Mouse (Mus musculus) liver, embryonic 14.5 days (tissue): ENCODE results near the gene Polh. TPM values are rescaled to one million over a fixed set of nuclear protein-coding genes. Genes with fewer than 3 reads are reported as not detected.
A peak's percentile ranks its signal among the peaks of the same experiment; 100 is the strongest.

Experiments
- ATAC-seq: fragments of 200-750 bp; cut with Nextera tagmentation; 2 replicates; pipeline ENCODE4 v1.8.0; 2017; ENCODE audit warnings: moderate number of reproducible peaks, mild to moderate bottlenecking, moderate library complexity; ENCODE audit not compliant: insufficient read depth
- DNase-seq, 3 experiments: peaks; one replicate each; pipeline ENCODE4 v3.0.0-alpha.2; 2012 to 2013; ENCODE audit warnings: low read depth in 3 of 3, low spot score in 3 of 3
- H3K27ac ChIP-seq: fragments of 300-500 bp; sonication (generic); 2 replicates; pipeline ENCODE4 v1.5.1; 2014; ENCODE audit warnings: moderate library complexity, mild to moderate bottlenecking, control low read depth, inconsistent platforms
- H3K27me3 ChIP-seq: fragments of 300-500 bp; sonication (generic); 2 replicates; pipeline ENCODE4 v1.6.1; 2014; ENCODE audit warnings: mild to moderate bottlenecking, low read length, moderate library complexity; ENCODE audit not compliant: control insufficient read depth, insufficient read depth
- H3K36me3 ChIP-seq: fragments of 300-500 bp; sonication (generic); replicated peaks from 2 replicates; pipeline ENCODE4 v1.6.1; 2014; ENCODE audit warnings: low read depth; ENCODE audit not compliant: control insufficient read depth, insufficient read depth
- H3K4me1 ChIP-seq, 2 experiments: fragments of 200-500 bp in 1 of 2; fragments of 300-500 bp in 1 of 2; sonication (generic) in 1 of 2; replicated peaks; 2 replicates each; pipeline ENCODE4 v1.6.1; 2012 to 2014; ENCODE audit warnings: antibody characterized with exemption in 1 of 2, inconsistent platforms in 1 of 2, low read length in 1 of 2; ENCODE audit not compliant: control insufficient read depth in 2 of 2, insufficient read depth in 2 of 2
- H3K4me2 ChIP-seq: fragments of 300-500 bp; sonication (generic); 2 replicates; pipeline ENCODE4 v1.6.1; 2014; ENCODE audit warnings: low read depth, mild to moderate bottlenecking, control low read depth, moderate library complexity
- H3K4me3 ChIP-seq, 2 experiments: fragments of 200-500 bp in 1 of 2; fragments of 300-500 bp in 1 of 2; sonication (generic) in 1 of 2; 2 replicates each; pipeline ENCODE4 v1.5.1; 2012 to 2014; ENCODE audit warnings: low read depth in 2 of 2, low read length in 2 of 2, mild to moderate bottlenecking in 2 of 2, control low read depth in 1 of 2, inconsistent platforms in 1 of 2, moderate library complexity in 1 of 2; ENCODE audit not compliant: insufficient read depth in 1 of 2
- H3K9ac ChIP-seq: fragments of 300-500 bp; sonication (generic); replicated peaks from 2 replicates; pipeline ENCODE4 v1.6.1; 2014; ENCODE audit warnings: mild to moderate bottlenecking, control low read depth, moderate library complexity
- H3K9me3 ChIP-seq: fragments of 300-500 bp; sonication (generic); 2 replicates; pipeline ENCODE4 v1.6.1; 2016; ENCODE audit warnings: low read length, mixed read lengths; ENCODE audit not compliant: control insufficient read depth
- CTCF ChIP-seq: IDR thresholded peaks from 2 replicates; pipeline ENCODE4 v1.5.1; 2016; ENCODE audit warnings: antibody characterized with exemption, low read depth, control low read depth
- EP300 ChIP-seq: IDR thresholded peaks from 2 replicates; pipeline ENCODE4 v1.6.1; 2016; ENCODE audit warnings: antibody characterized with exemption, low read depth
- WGBS: fragments of 180-500 bp; shearing (Covaris S2); extraction: QIAGEN DNeasy Blood & Tissue Kit; methylation state at CpG from one replicate; pipeline ENCODE4 v1.1.7; 2014; ENCODE audit not compliant: insufficient replicate concordance; 5-methylcytosine and 5-hydroxymethylcytosine counted together
- polyA plus RNA-seq, 2 experiments: library from polyadenylated mRNA; depleted of rRNA in 1 of 2; stranded (reverse) in 1 of 2; unstranded in 1 of 2; fragments of >200 nt; fragmentation: Nextera tagmentation in 1 of 2; extraction: Ambion mirVana in 1 of 2; gene quantifications; 2 replicates each; pipeline versions ENCODE4 v1.2.1 to v1.2.3; 2012 to 2014

Polh gene
- polyA plus RNA-seq, 2 experiments, result 7.8 to 9.7 TPM

GRCm38 (mm10) chr17:46237480-46237879, 35.0 kb upstream of the Polh start:
- no peak overlapping the region for H3K4me3 ChIP-seq
- H3K9ac ChIP-seq, result no peak overlapping the region
- H3K4me2 ChIP-seq, result no peak overlapping the region
- H3K36me3 ChIP-seq, result peaks cover 55% of the 10 kb centered on the region
- no peak for DNase-seq
- no peaks in the 10 kb centered on the region for H3K9me3 ChIP-seq
- 59% methylated on average over 5 of the region's 5 CpGs for WGBS
- ATAC-seq, result 0 out of 2 replicates have a peak, but pooled peaks have one; percentile 8
- no peak overlapping the region for H3K27ac ChIP-seq
- H3K4me1 ChIP-seq, result peaks cover 11 to 13% of the 10 kb centered on the region in 2 experiments
- TF ChIP-seq CTCF, result no peak
- no peak for TF ChIP-seq EP300
- H3K27me3 ChIP-seq, result no peaks in the 10 kb centered on the region

- no peak overlapping the region for H3K27ac ChIP-seq
- peaks cover 51% of the 10 kb centered on the region for H3K36me3 ChIP-seq
- DNase-seq (peak in 1 of 3 experiments; percentile 50), ATAC-seq (peak; percentile 78)
- no peaks in the 10 kb centered on the region for H3K27me3 ChIP-seq
- H3K4me3 ChIP-seq, result no peak overlapping the region
- no peak overlapping the region for H3K4me2 ChIP-seq
- 35% methylated on average over 6 of the region's 6 CpGs for WGBS
- H3K9me3 ChIP-seq, result no peaks in the 10 kb centered on the region
- no peak overlapping the region for H3K9ac ChIP-seq
- H3K4me1 ChIP-seq, result peaks cover 11 to 13% of the 10 kb centered on the region in 2 experiments
- TF ChIP-seq CTCF, result no peak
- TF ChIP-seq EP300, result peak; percentile 53
Observed at GRCm38 (mm10) chr17:46237079-46237478, 34.6 kb upstream of the Polh start.

- Histone ChIP-seq H3K36me3 (peaks cover 48% of the 10 kb centered on the region), H3K4me1 (peaks cover 11 to 13% of the 10 kb centered on the region in 2 experiments), H3K4me3 (no peak overlapping the region), H3K27ac (no peak overlapping the region), H3K27me3 (no peaks in the 10 kb centered on the region), H3K9ac (no peak overlapping the region), H3K4me2 (no peak overlapping the region), H3K9me3 (no peaks in the 10 kb centered on the region)
- no peak for TF ChIP-seq EP300
- TF ChIP-seq CTCF, result no peak
- ATAC-seq, result no peak
- no peak for DNase-seq
- WGBS, result 47% methylated on average over 1 of the region's 1 CpGs
Observed at GRCm38 (mm10) chr17:46236067-46236466, 33.6 kb upstream of the Polh start.

- 80% methylated on average over 7 of the region's 7 CpGs for WGBS
- H3K4me1 ChIP-seq, result no peaks in the 10 kb centered on the region
Observed at GRCm38 (mm10) chr17:46227576-46227975, 25.1 kb upstream of the Polh start.

GRCm38 (mm10) chr17:46221601-46222000, 19.2 kb upstream of the Polh start:
- Histone ChIP-seq H3K27ac (no peak overlapping the region), H3K4me2 (no peak overlapping the region), H3K27me3 (no peaks in the 10 kb centered on the region), H3K9me3 (no peaks in the 10 kb centered on the region), H3K4me3 (no peak overlapping the region), H3K4me1 (no peaks in the 10 kb centered on the region), H3K36me3 (peaks cover 74% of the 10 kb centered on the region), H3K9ac (no peak overlapping the region)
- TF ChIP-seq CTCF (no peak), EP300 (no peak)
- no peak for ATAC-seq
- 66% methylated on average over 3 of the region's 3 CpGs for WGBS
- DNase-seq, result no peak

More at GRCm38 (mm10) chr17:46227576-46227975, 25.1 kb upstream of the Polh start:
- H3K27me3 ChIP-seq, result no peaks in the 10 kb centered on the region
- DNase-seq, result no peak
- no peak for ATAC-seq
- TF ChIP-seq EP300 (no peak), CTCF (no peak)
- no peaks in the 10 kb centered on the region for H3K9me3 ChIP-seq
- H3K36me3 ChIP-seq, result peaks cover 74% of the 10 kb centered on the region
- H3K9ac ChIP-seq, result no peak overlapping the region
- no peak overlapping the region for H3K4me3 ChIP-seq
- H3K4me2 ChIP-seq, result no peak overlapping the region
- no peak overlapping the region for H3K27ac ChIP-seq
